Mouse (Mus musculus) gastrocnemius, adult 8-10 months (tissue): ENCODE data around the gene Csrp2. TPM values are rescaled to one million over a fixed set of nuclear protein-coding genes. Genes with fewer than 3 reads are reported as not detected.
A peak's percentile ranks its signal among the peaks of the same experiment; 100 is the strongest.

Source experiments
- DNase-seq, 2 experiments: peaks; one replicate each; pipeline ENCODE4 v3.0.0; 2022; ENCODE audit warnings: low spot score in 2 of 2
- total RNA-seq, 4 experiments: library from RNA; stranded (reverse); gene quantifications; 2 replicates each; pipeline ENCODE4 v1.2.4; 2022

Gene Csrp2
- total RNA-seq, 4 experiments from 2014 or later = 2.7 to 6.5 (median 3.3) TPM

GRCm38 (mm10) chr10:110971044-110971443 is 51.5 kb downstream of the Csrp2 start:
- no peak for DNase-seq

GRCm38 (mm10) chr10:110971483-110971882 is 51.9 kb downstream of the Csrp2 start:
- no peak for DNase-seq

GRCm38 (mm10) chr10:110971998-110972397 is 52.4 kb downstream of the Csrp2 start:
- no peak for DNase-seq

DNA sequence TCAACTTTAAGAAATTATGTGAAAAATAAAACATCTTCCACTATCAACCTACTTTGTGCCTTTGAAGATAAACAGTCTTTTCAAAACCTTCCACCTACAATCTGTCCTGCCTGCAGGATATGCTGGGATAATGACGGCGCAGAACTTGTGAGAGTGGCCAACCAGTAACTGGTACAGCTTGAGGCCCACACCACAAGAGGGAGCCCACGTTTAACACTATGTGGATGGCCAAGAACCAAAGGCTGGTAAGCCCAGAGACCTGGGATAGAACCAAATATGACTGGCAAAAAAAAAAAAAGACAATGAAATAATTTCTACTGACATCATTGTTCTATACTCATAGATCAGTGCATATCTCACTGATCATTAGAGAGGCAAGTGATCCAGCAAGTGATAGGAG is 54.9 kb downstream of the Csrp2 start:
- peak; percentile 14 to 19 for DNase-seq

DNA sequence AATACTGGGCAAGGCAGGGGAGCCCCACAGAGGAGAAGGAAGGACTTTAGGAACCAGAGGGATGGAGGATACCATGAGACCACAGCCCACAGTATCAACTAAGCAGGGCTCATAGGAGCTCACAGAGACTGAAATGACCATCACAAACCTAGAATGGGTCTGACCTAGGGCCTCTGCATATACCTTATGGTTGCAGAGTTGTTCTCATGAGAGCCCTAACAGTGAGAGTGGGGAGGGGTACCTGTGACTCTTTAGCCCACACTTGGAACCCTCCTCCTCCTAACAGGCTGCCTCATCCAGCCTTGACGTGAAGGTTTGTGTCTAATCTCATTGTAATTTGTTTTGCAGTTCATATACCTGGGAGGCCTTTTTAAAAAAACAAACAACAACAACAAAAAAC is 55.3 kb downstream of the Csrp2 start:
- no peak for DNase-seq

DNA sequence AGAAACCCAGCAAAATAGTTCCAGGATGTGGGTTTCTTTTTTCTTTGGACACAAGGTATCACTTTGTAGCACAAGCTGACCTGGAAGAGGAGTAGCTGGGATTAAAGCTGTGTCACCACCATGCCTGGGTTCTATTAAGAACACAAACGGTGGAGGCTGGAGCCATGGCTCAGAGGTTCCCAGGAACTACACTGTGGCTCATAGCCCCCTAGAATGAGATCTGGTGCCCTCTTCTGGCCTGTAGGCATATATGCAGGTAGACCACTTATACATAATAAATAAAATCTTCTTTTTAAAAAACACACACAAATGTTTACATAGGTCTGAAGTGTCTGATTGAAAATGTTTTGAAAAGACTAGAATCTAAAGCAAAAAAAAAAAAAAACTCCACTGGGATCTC is 56.5 kb downstream of the Csrp2 start:
- DNase-seq = no peak

- no peak for DNase-seq
Measured at GRCm38 (mm10) chr10:110977379-110977778, 57.8 kb downstream of the Csrp2 start.

- no peak for DNase-seq
Measured at GRCm38 (mm10) chr10:110979431-110979830, 59.8 kb downstream of the Csrp2 start.

DNA sequence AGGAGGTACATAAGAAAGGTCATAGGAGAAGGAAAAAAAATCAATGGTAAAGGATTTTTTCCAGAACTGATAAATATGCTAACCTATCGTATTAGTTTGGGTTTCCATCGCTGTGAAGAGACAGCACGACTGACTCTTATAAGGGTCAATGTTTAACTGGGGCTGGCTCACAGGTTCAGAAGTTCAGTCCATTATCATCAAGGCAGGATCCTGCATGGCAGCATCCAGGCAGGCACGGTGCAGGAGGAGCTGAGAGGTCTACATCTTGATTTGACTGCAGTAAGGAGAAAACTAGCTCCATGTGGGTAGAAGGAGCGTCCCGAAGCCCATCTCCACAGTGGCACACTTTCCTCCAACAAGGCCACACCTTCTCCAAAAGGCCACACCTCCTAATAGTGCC is 60.9 kb downstream of the Csrp2 start:
- no peak for DNase-seq

DNA sequence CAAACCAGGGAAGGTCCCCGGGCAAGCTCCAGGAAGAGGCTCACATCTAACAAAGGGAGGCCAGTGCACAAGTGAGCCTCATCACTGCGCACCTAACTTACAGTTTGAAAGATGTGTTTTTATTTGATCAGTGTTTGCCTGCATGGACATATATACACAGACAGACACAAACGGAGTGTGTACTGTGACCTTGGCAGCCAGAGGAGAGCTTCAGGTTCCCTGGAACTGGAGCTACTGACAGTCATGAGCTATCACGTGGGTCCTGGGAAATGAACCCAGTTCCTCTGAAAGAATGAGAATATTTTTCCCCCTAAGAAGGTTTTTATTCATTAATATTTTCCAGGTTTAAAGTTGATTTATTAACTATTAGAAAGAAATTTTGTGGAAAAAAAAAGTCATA is 63.2 kb downstream of the Csrp2 start:
- DNase-seq = no peak

GRCm38 (mm10) chr10:110986682-110987081 is 67.1 kb downstream of the Csrp2 start:
- no peak for DNase-seq

Other genes starting within 250 kb of the Csrp2 start
- 1 to 10 TPM in 1 of 4 experiments, under 1 TPM in 3; 0.17 to 1.0 (median 0.27) TPM for gene E2f7, start 174.3 kb upstream of the Csrp2 start, total RNA-seq
- gene Zdhhc17, start 90.4 kb downstream of the Csrp2 start, total RNA-seq = 10 to 100 TPM; 18.6 to 23.3 (median 21.5) TPM
- gene Osbpl8, start 245.0 kb downstream of the Csrp2 start, total RNA-seq = 10 to 100 TPM; 13.7 to 16.9 (median 14.6) TPM